ENCODE assay signal across 8 mouse cellular contexts in genomic region chr17:34205746-34206176, GRCm38 (mm10). TPM values are rescaled to one million over a fixed set of nuclear protein-coding genes. Genes with fewer than 3 reads are reported as not detected.
DNase-seq lines count a peak whose midpoint lies in the region; ATAC-seq and TF ChIP-seq lines count a peak whose summit lies in the region.

No protein-coding gene starts in this region.

- TF ChIP-seq POLR2A in limb, embryonic 14.5 days (IDR thresholded peaks at IDR 0.05; ENCODE audit: borderline replicate concordance, extremely low read depth, insufficient read depth, insufficient read length), result no peak

- WGBS in midbrain, embryonic 10.5 days, result 16% methylated on average over 9 of the region's 9 CpGs
- 18% methylated on average over 9 of the region's 9 CpGs for WGBS in midbrain, embryonic 16.5 days
- WGBS in heart, embryonic 10.5 days, result 17% methylated on average over 9 of the region's 9 CpGs
- WGBS in limb, embryonic 14.5 days, result 21% methylated on average over 9 of the region's 9 CpGs

- no peak overlapping the region for H3K4me2 ChIP-seq in midbrain, embryonic 16.5 days (ENCODE audit: low read length)
- H3K4me2 ChIP-seq in limb, embryonic 14.5 days (replicated peaks; ENCODE audit: low read depth, low read length, severe bottlenecking), result peak overlapping the region; percentile 92; the same call in 1 of the 2 replicates

- H3K9ac ChIP-seq in midbrain, embryonic 16.5 days (ENCODE audit: low read depth, low read length), result no peak overlapping the region
- H3K9ac ChIP-seq in limb, embryonic 14.5 days (ENCODE audit: low read depth, low read length, severe bottlenecking), result no peak overlapping the region

- H3K27me3 ChIP-seq in midbrain, embryonic 10.5 days (ENCODE audit: low read depth, poor library complexity, severe bottlenecking), result peaks cover 81% of the 10 kb centered on the region
- H3K27me3 ChIP-seq in midbrain, embryonic 16.5 days (ENCODE audit: control insufficient read depth, insufficient read depth, low read depth, low read length), result peaks cover 26% of the 10 kb centered on the region
- peaks cover 86% of the 10 kb centered on the region for H3K27me3 ChIP-seq in heart, embryonic 10.5 days (ENCODE audit: insufficient read depth, poor library complexity, severe bottlenecking)
- H3K27me3 ChIP-seq in limb, embryonic 14.5 days (ENCODE audit: control insufficient read depth, insufficient read depth, low read length), result peaks cover 25% of the 10 kb centered on the region; the same call in 1 of the 2 replicates

- H3K36me3 ChIP-seq in midbrain, embryonic 10.5 days, result no peaks in the 10 kb centered on the region
- H3K36me3 ChIP-seq in midbrain, embryonic 16.5 days (ENCODE audit: control insufficient read depth, insufficient read depth, low read length), result no peaks in the 10 kb centered on the region
- H3K36me3 ChIP-seq in heart, embryonic 10.5 days, result no peaks in the 10 kb centered on the region
- H3K36me3 ChIP-seq in limb, embryonic 14.5 days (ENCODE audit: control insufficient read depth, insufficient read depth, low read length), result no peaks in the 10 kb centered on the region

- peaks cover 13% of the 10 kb centered on the region for H3K4me1 ChIP-seq in midbrain, embryonic 10.5 days
- H3K4me1 ChIP-seq in midbrain, embryonic 16.5 days (ENCODE audit: control insufficient read depth, insufficient read depth, low read length), result peaks cover 4% of the 10 kb centered on the region
- peaks cover 13% of the 10 kb centered on the region for H3K4me1 ChIP-seq in heart, embryonic 10.5 days
- H3K4me1 ChIP-seq in limb, embryonic 14.5 days (ENCODE audit: control insufficient read depth, insufficient read depth, low read length), result no peaks in the 10 kb centered on the region; the same call in 1 of the 2 replicates

- DNase-seq in midbrain, embryonic 10.5 days (ENCODE audit: low spot score), result no peak
- DNase-seq in adipocyte (ENCODE audit: low spot score), result peak; percentile 43
- no peak for DNase-seq in heart, embryonic 10.5 days (ENCODE audit: low spot score)
- no peak for DNase-seq in limb, embryonic 14.5 days (ENCODE audit: low spot score)
- peak; percentile 60 to 64 for DNase-seq in natural killer cell, adult 2 months (ENCODE audit: low spot score in 2 of 2)
- no peak for DNase-seq in frontal cortex, postnatal 14 days (ENCODE audit: low spot score in 2 of 2)
- no peak for DNase-seq in gastrocnemius, postnatal 4 days (ENCODE audit: low spot score in 2 of 2)

- ATAC-seq in midbrain, embryonic 16.5 days, result no peak
- no peak for ATAC-seq in limb, embryonic 14.5 days (ENCODE audit: low FRiP score, low read depth)

- H3K4me3 ChIP-seq in midbrain, embryonic 10.5 days, result peak overlapping the region; percentile 75; the same call in 1 of the 2 replicates
- no peak overlapping the region for H3K4me3 ChIP-seq in midbrain, embryonic 16.5 days (ENCODE audit: low read depth, low read length)
- peak overlapping the region; percentile 85; the same call in 1 of the 2 replicates for H3K4me3 ChIP-seq in heart, embryonic 10.5 days
- no peak overlapping the region; the same call in 1 of the 2 replicates for H3K4me3 ChIP-seq in limb, embryonic 14.5 days (replicated peaks; ENCODE audit: low read length)

- H3K9me3 ChIP-seq in midbrain, embryonic 10.5 days (replicated peaks), result peaks cover 5% of the 10 kb centered on the region; the same call in 1 of the 2 replicates
- no peaks in the 10 kb centered on the region for H3K9me3 ChIP-seq in midbrain, embryonic 16.5 days (replicated peaks; ENCODE audit: control insufficient read depth, low read length, poor library complexity, severe bottlenecking)
- no peaks in the 10 kb centered on the region for H3K9me3 ChIP-seq in heart, embryonic 10.5 days
- H3K9me3 ChIP-seq in limb, embryonic 14.5 days (ENCODE audit: control insufficient read depth, low read length), result no peaks in the 10 kb centered on the region

- H3K27ac ChIP-seq in midbrain, embryonic 10.5 days (replicated peaks), result no peak overlapping the region
- H3K27ac ChIP-seq in midbrain, embryonic 16.5 days (ENCODE audit: low read length), result no peak overlapping the region
- H3K27ac ChIP-seq in heart, embryonic 10.5 days, result no peak overlapping the region
- H3K27ac ChIP-seq in limb, embryonic 14.5 days (replicated peaks; ENCODE audit: low read depth, low read length), result no peak overlapping the region

RNA-seq across cellular contexts. Expression of gene Tap2, which starts 2.4 kb away (rescaled TPM):
- 0.53 and 0.63 TPM in 2 replicates for polyA plus RNA-seq in midbrain, embryonic 10.5 days (2016; fragmentation: Nextera tagmentation; extraction: Ambion mirVana)
- polyA plus RNA-seq in midbrain, embryonic 16.5 days (2015; fragmentation: Nextera tagmentation; extraction: Ambion mirVana), result 1.5 and 2.3 TPM in 2 replicates
- polyA plus RNA-seq in heart, embryonic 10.5 days (2016; fragmentation: Nextera tagmentation; extraction: Ambion mirVana), result 0.48 and 0.51 TPM in 2 replicates
- 2.9 and 3.0 TPM in 2 replicates for polyA plus RNA-seq in limb, embryonic 14.5 days (2012; rRNA removed)
- polyA plus RNA-seq in limb, embryonic 14.5 days (2014; fragmentation: Nextera tagmentation; extraction: Ambion mirVana), result 2.3 and 2.4 TPM in 2 replicates
- 1 to 10 TPM; 8.1 to 8.3 TPM for total RNA-seq in gastrocnemius, postnatal 4 days (2021)

RNA-seq across cellular contexts. Expression of gene Psmb8, which starts 8.2 kb away (rescaled TPM):
- 1.4 and 3.0 TPM in 2 replicates for polyA plus RNA-seq in midbrain, embryonic 10.5 days (2016; fragmentation: Nextera tagmentation; extraction: Ambion mirVana)
- 2.2 and 2.8 TPM in 2 replicates for polyA plus RNA-seq in midbrain, embryonic 16.5 days (2015; fragmentation: Nextera tagmentation; extraction: Ambion mirVana)
- polyA plus RNA-seq in heart, embryonic 10.5 days (2016; fragmentation: Nextera tagmentation; extraction: Ambion mirVana), result 0.86 and 0.87 TPM in 2 replicates
- polyA plus RNA-seq in limb, embryonic 14.5 days (2012; rRNA removed), result 6.8 and 7.3 TPM in 2 replicates
- polyA plus RNA-seq in limb, embryonic 14.5 days (2014; fragmentation: Nextera tagmentation; extraction: Ambion mirVana), result 9.2 and 9.4 TPM in 2 replicates
- 1 to 10 TPM; 4.3 to 6.1 TPM for total RNA-seq in gastrocnemius, postnatal 4 days (2021)

RNA-seq across cellular contexts. Expression of gene Psmb9, which starts 18.2 kb away (rescaled TPM):
- 0.49 and 0.52 TPM in 2 replicates for polyA plus RNA-seq in midbrain, embryonic 10.5 days (2016; fragmentation: Nextera tagmentation; extraction: Ambion mirVana)
- 1.1 and 1.7 TPM in 2 replicates for polyA plus RNA-seq in midbrain, embryonic 16.5 days (2015; fragmentation: Nextera tagmentation; extraction: Ambion mirVana)
- 0.41 and 0.60 TPM in 2 replicates for polyA plus RNA-seq in heart, embryonic 10.5 days (2016; fragmentation: Nextera tagmentation; extraction: Ambion mirVana)
- polyA plus RNA-seq in limb, embryonic 14.5 days (2012; rRNA removed), result 2.2 and 3.7 TPM in 2 replicates
- 3.4 and 3.9 TPM in 2 replicates for polyA plus RNA-seq in limb, embryonic 14.5 days (2014; fragmentation: Nextera tagmentation; extraction: Ambion mirVana)
- 1 to 10 TPM; 1.6 to 4.1 TPM for total RNA-seq in gastrocnemius, postnatal 4 days (2021)

RNA-seq across cellular contexts. Expression of gene Tap1, which starts 18.4 kb away (rescaled TPM):
- polyA plus RNA-seq in midbrain, embryonic 10.5 days (2016; fragmentation: Nextera tagmentation; extraction: Ambion mirVana), result 0.93 and 1.3 TPM in 2 replicates
- polyA plus RNA-seq in midbrain, embryonic 16.5 days (2015; fragmentation: Nextera tagmentation; extraction: Ambion mirVana), result 2.4 and 4.5 TPM in 2 replicates
- polyA plus RNA-seq in heart, embryonic 10.5 days (2016; fragmentation: Nextera tagmentation; extraction: Ambion mirVana), result 0.84 and 1.2 TPM in 2 replicates
- 11.0 and 12.1 TPM in 2 replicates for polyA plus RNA-seq in limb, embryonic 14.5 days (2012; rRNA removed)
- 11.2 and 14.2 TPM in 2 replicates for polyA plus RNA-seq in limb, embryonic 14.5 days (2014; fragmentation: Nextera tagmentation; extraction: Ambion mirVana)
- total RNA-seq in gastrocnemius, postnatal 4 days (2021), result 1 to 10 TPM; 4.4 to 5.4 TPM

RNA-seq across cellular contexts. Expression of gene H2-Ob, which starts 32.9 kb away (rescaled TPM):
- polyA plus RNA-seq in midbrain, embryonic 10.5 days (2016; fragmentation: Nextera tagmentation; extraction: Ambion mirVana), result not detected in 2 replicates
- polyA plus RNA-seq in midbrain, embryonic 16.5 days (2015; fragmentation: Nextera tagmentation; extraction: Ambion mirVana), result 0.40 TPM in 1 of 2 replicates, not detected in the other
- not detected in 2 replicates for polyA plus RNA-seq in heart, embryonic 10.5 days (2016; fragmentation: Nextera tagmentation; extraction: Ambion mirVana)
- polyA plus RNA-seq in limb, embryonic 14.5 days (2012; rRNA removed), result 0.06 and 0.23 TPM in 2 replicates
- polyA plus RNA-seq in limb, embryonic 14.5 days (2014; fragmentation: Nextera tagmentation; extraction: Ambion mirVana), result 0.11 TPM in 1 of 2 replicates, not detected in the other
- total RNA-seq in gastrocnemius, postnatal 4 days (2021), result under 1 TPM in 1 of 2 experiments, not detected in 1; 0.39 TPM

Comparison
In these comparisons a context has a peak if more than half of its experiments do, and no peak if none do; other contexts are left out.
1. H3K4me3 ChIP-seq: peak in midbrain, embryonic 10.5 days (single experiment) and heart, embryonic 10.5 days (single experiment); none in midbrain, embryonic 16.5 days (single experiment) and limb, embryonic 14.5 days (single experiment).
2. DNase-seq: peak in adipocyte (single experiment) and natural killer cell, adult 2 months (2 of 2); none in midbrain, embryonic 10.5 days (single experiment), heart, embryonic 10.5 days (single experiment), limb, embryonic 14.5 days (single experiment), frontal cortex, postnatal 14 days (0 of 2) and gastrocnemius, postnatal 4 days (0 of 2).